Mouse (Mus musculus) natural killer cell, adult 2 months (primary cell): ENCODE measurements around the gene Clic6.

Experiments
- DNase-seq, 2 experiments: peaks; one replicate each; pipeline ENCODE4 v3.0.0; 2022; ENCODE audit warnings: low spot score in 2 of 2

The Clic6 gene

GRCm38 (mm10) chr16:92485436-92485835 lies at the start of gene Clic6:
Gene Clic6, plus strand, starts transcription at chr16:92485736.
- no peak for DNase-seq

- no peak for DNase-seq
Measured at GRCm38 (mm10) chr16:92439775-92440174, 45.8 kb upstream of the Clic6 start.

GRCm38 (mm10) chr16:92440229-92440628 lies 45.3 kb upstream of the Clic6 start:
- peak in 1 of 2 experiments; percentile 20 for DNase-seq

GRCm38 (mm10) chr16:92441203-92441602 lies 44.3 kb upstream of the Clic6 start:
- DNase-seq = no peak

GRCm38 (mm10) chr16:92442150-92442549 lies 43.4 kb upstream of the Clic6 start:
- DNase-seq = no peak

- DNase-seq = no peak
Measured at GRCm38 (mm10) chr16:92442946-92443345, 42.6 kb upstream of the Clic6 start.

GRCm38 (mm10) chr16:92443644-92444113 lies 41.9 kb upstream of the Clic6 start:
- peak; percentile 12 to 28 for DNase-seq

GRCm38 (mm10) chr16:92445377-92445776 lies 40.2 kb upstream of the Clic6 start:
- DNase-seq = no peak

GRCm38 (mm10) chr16:92449080-92449479 lies 36.5 kb upstream of the Clic6 start:
- no peak for DNase-seq

- DNase-seq = no peak
Measured at GRCm38 (mm10) chr16:92450331-92450730, 35.2 kb upstream of the Clic6 start.

GRCm38 (mm10) chr16:92451516-92452072 lies 33.9 kb upstream of the Clic6 start:
- DNase-seq = no peak

GRCm38 (mm10) chr16:92452609-92453008 lies 32.9 kb upstream of the Clic6 start:
- no peak for DNase-seq

- DNase-seq = no peak
Measured at GRCm38 (mm10) chr16:92454002-92454401, 31.5 kb upstream of the Clic6 start.

- no peak for DNase-seq
Measured at GRCm38 (mm10) chr16:92454495-92454894, 31.0 kb upstream of the Clic6 start.

- DNase-seq = no peak
Measured at GRCm38 (mm10) chr16:92455488-92455887, 30.0 kb upstream of the Clic6 start.

GRCm38 (mm10) chr16:92455969-92456368 lies 29.6 kb upstream of the Clic6 start:
- DNase-seq = no peak

GRCm38 (mm10) chr16:92457594-92457993 lies 27.9 kb upstream of the Clic6 start:
- DNase-seq = peak in 1 of 2 experiments; percentile 16

GRCm38 (mm10) chr16:92461412-92461811 lies 24.1 kb upstream of the Clic6 start:
- no peak for DNase-seq

- DNase-seq = no peak
Measured at GRCm38 (mm10) chr16:92464390-92464972, 21.1 kb upstream of the Clic6 start.

- no peak for DNase-seq
Measured at GRCm38 (mm10) chr16:92465226-92465625, 20.3 kb upstream of the Clic6 start.

- peak; percentile 96 for DNase-seq
Measured at GRCm38 (mm10) chr16:92465642-92466526, 19.7 kb upstream of the Clic6 start.

- DNase-seq = no peak
Measured at GRCm38 (mm10) chr16:92467041-92467440, 18.5 kb upstream of the Clic6 start.

- DNase-seq = no peak
Measured at GRCm38 (mm10) chr16:92468459-92468858, 17.1 kb upstream of the Clic6 start.
